Mouse (Mus musculus) liver, embryonic 13.5 days (tissue): ENCODE measurements around the gene Gbgt1. TPM values are rescaled to one million over a fixed set of nuclear protein-coding genes. Genes with fewer than 3 reads are reported as not detected.

Source experiments
- polyA plus RNA-seq: library from polyadenylated mRNA; unstranded; fragments of >200 nt; fragmentation: Nextera tagmentation; extraction: Ambion mirVana; gene quantifications from 2 replicates; pipeline ENCODE4 v1.2.1, GENCODE M21; 2015

Gene Gbgt1
- polyA plus RNA-seq, 1 experiment from 2014 or later = 0.36 TPM

Other genes starting within 250 kb of the Gbgt1 start
- 0.16 and 0.19 TPM in 2 replicates for gene Ppp1r26, start 50.1 kb upstream of the Gbgt1 start, polyA plus RNA-seq
- gene 1700007K13Rik, start 30.6 kb upstream of the Gbgt1 start, polyA plus RNA-seq = 0.14 TPM in 1 of 2 replicates, not detected in the other
- gene Mrps2, start 28.8 kb upstream of the Gbgt1 start, polyA plus RNA-seq = 31.0 and 36.2 TPM in 2 replicates
- gene Gm10134, start 9.2 kb downstream of the Gbgt1 start, polyA plus RNA-seq = 0.52 and 1.1 TPM in 2 replicates
- 1.7 and 2.5 TPM in 2 replicates for gene Ralgds, start 16.2 kb downstream of the Gbgt1 start, polyA plus RNA-seq
- gene Cel, start 66.5 kb downstream of the Gbgt1 start, polyA plus RNA-seq = 0.05 and 0.34 TPM in 2 replicates
- gene Gtf3c5, start 86.9 kb downstream of the Gbgt1 start, polyA plus RNA-seq = 16.9 and 19.3 TPM in 2 replicates
- 99.2 and 109 TPM in 2 replicates for gene Gfi1b, start 125.1 kb downstream of the Gbgt1 start, polyA plus RNA-seq
- 7.8 and 8.4 TPM in 2 replicates for gene Tsc1, start 144.3 kb downstream of the Gbgt1 start, polyA plus RNA-seq
- 2.0 and 2.4 TPM in 2 replicates for gene Spaca9, start 202.8 kb downstream of the Gbgt1 start, polyA plus RNA-seq
- gene Ak8, start 203.3 kb downstream of the Gbgt1 start, polyA plus RNA-seq = 0.16 and 0.34 TPM in 2 replicates